Mouse (Mus musculus) hindbrain, embryonic 10.5 days (tissue): ENCODE results near the gene H60c. TPM values are rescaled to one million over a fixed set of nuclear protein-coding genes. Genes with fewer than 3 reads are reported as not detected.
"Not testable (repeated sequence)": the region's sequence is repeated elsewhere in the genome, so short reads cannot be mapped to it uniquely, and the experiment has no call there.

Experiments
- DNase-seq: peaks from one replicate; pipeline ENCODE4 v3.0.0-alpha.2; 2017; ENCODE audit warnings: low spot score
- H3K27ac ChIP-seq: fragments of 300-500 bp; sonication (generic); 2 replicates; pipeline ENCODE4 v1.5.1; 2016; ENCODE audit warnings: mild to moderate bottlenecking, moderate library complexity
- H3K27me3 ChIP-seq: fragments of 300-500 bp; sonication (generic); 2 replicates; pipeline ENCODE4 v1.6.1; 2016; ENCODE audit warnings: mild to moderate bottlenecking; ENCODE audit not compliant: poor library complexity, insufficient read depth, severe bottlenecking
- H3K36me3 ChIP-seq: fragments of 300-500 bp; sonication (generic); 2 replicates; pipeline ENCODE4 v1.6.1; 2016; ENCODE audit warnings: mild to moderate bottlenecking, moderate library complexity
- H3K4me1 ChIP-seq: fragments of 300-500 bp; sonication (generic); replicated peaks from 2 replicates; pipeline ENCODE4 v1.6.1; 2016; ENCODE audit warnings: mild to moderate bottlenecking
- H3K4me3 ChIP-seq: fragments of 300-500 bp; sonication (generic); 2 replicates; pipeline ENCODE4 v1.5.1; 2016; ENCODE audit warnings: mild to moderate bottlenecking, moderate library complexity
- H3K9me3 ChIP-seq: fragments of 300-500 bp; sonication (generic); 2 replicates; pipeline ENCODE4 v1.6.1; 2016; ENCODE audit warnings: mild to moderate bottlenecking, moderate library complexity
- WGBS: fragments of 180-500 bp; shearing (Covaris S2); methylation state at CpG from one replicate; pipeline ENCODE4 v1.1.7; 2016; 5-methylcytosine and 5-hydroxymethylcytosine counted together
- polyA plus RNA-seq: library from polyadenylated mRNA; unstranded; fragments of >200 nt; fragmentation: Nextera tagmentation; extraction: Ambion mirVana; gene quantifications from 2 replicates; pipeline ENCODE4 v1.2.1, GENCODE M21; 2016

H60c gene
- not detected in 2 replicates for polyA plus RNA-seq

- H3K27me3 ChIP-seq, result no peaks in the 10 kb centered on the region
- peaks cover 12% of the 10 kb centered on the region for H3K9me3 ChIP-seq
- H3K27ac ChIP-seq, result no peak within 1 kb of the TSS
- no peak within 1 kb of the TSS for H3K4me3 ChIP-seq
- H3K36me3 ChIP-seq, result no peaks in the 10 kb centered on the region
- WGBS, result 74% methylated on average over 8 of the region's 8 CpGs
- no peaks in the 10 kb centered on the region for H3K4me1 ChIP-seq
- DNase-seq, result no peak
Observed at GRCm38 (mm10) chr10:3267671-3268070, at the start of gene H60c. Gene H60c (minus strand): TSS chr10:3267771.

DNA sequence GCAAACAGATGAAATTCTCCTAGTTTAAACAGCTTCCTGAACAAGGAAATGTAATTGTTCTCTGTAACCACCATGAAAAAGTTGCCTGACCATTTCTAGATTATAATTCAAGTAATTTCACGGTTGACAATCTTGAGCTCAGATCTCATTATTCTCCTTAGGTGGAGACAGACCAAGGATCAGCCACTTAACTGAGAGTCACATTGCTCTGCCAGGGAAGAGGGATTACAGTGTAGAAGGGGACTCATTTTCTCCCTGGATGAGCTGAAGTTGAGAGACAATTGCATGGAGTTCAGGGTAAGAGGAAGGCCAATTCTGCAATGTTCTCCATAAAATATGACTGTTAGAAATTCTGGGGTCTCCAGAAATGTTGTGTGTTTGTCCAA, 41.2 kb upstream of the H60c start:
- no peaks in the 10 kb centered on the region for H3K36me3 ChIP-seq
- H3K9me3 ChIP-seq, result peaks cover 27% of the 10 kb centered on the region; the same call in 1 of the 2 replicates
- H3K4me1 ChIP-seq, result no peaks in the 10 kb centered on the region
- no peak overlapping the region for H3K27ac ChIP-seq
- no peak for DNase-seq
- WGBS, result 78% methylated on average over 1 of the region's 1 CpGs
- H3K4me3 ChIP-seq, result no peak overlapping the region
- H3K27me3 ChIP-seq, result no peaks in the 10 kb centered on the region

DNA sequence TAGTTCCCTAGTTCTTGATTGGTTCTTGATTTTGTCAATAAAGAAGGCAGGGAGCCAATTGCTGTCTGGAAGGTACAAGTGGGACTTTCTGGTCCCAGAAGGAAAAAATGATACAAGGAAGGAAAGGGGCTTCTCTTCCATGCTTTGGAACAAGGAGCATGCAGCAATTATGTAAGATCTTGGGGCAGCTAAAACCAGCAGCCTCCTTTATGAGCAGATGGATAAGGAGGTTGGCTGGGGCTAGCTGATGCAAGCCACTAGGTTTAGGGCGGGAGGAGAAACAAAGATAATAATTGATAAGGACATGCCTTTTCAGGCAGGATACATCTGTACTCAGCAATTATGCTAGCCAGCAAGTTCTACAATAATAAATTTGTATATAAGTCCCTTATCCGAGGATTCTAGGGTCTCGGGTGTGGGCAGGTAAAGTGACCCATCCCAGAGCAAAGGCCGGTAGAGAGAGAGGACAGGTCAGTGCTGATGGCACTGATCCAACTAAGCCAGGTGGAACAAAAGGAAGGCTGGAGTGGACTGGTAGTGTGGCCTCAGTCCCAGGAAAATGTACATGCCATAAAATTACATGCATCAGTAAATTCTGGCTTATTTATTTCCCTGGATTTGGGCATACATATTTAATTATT, 40.7 kb upstream of the H60c start:
- 86% methylated on average over 4 of the region's 4 CpGs for WGBS
- Histone ChIP-seq H3K4me3 (no peak overlapping the region), H3K9me3 (peaks cover 28% of the 10 kb centered on the region; the same call in 1 of the 2 replicates), H3K4me1 (no peaks in the 10 kb centered on the region), H3K27ac (no peak overlapping the region), H3K27me3 (no peaks in the 10 kb centered on the region), H3K36me3 (no peaks in the 10 kb centered on the region)
- DNase-seq, result no peak

DNA sequence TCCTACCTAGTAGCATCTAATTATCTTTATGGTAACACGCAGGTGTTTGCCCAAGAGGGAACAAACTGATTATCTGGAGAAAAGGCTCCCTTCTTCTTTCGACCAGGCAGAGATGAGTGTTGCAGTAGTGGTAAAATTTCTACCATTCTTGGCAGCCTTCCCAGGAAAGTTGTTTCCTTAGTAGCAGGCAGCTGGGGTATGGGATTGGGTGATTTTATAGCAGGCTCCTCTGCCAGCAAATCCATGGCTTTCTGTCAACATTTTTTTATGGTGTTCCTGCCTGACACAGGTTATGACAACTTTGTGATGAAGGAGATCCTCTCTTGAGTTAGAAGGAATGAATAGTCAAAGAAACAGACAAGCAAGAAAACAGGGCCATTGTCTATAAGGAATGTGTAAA, 40.2 kb upstream of the H60c start:
- no peak for DNase-seq
- H3K27ac ChIP-seq, result no peak overlapping the region
- no peaks in the 10 kb centered on the region for H3K4me1 ChIP-seq
- H3K36me3 ChIP-seq, result no peaks in the 10 kb centered on the region
- no peaks in the 10 kb centered on the region for H3K27me3 ChIP-seq
- H3K9me3 ChIP-seq, result peaks cover 26% of the 10 kb centered on the region; the same call in 1 of the 2 replicates
- WGBS, result 82% methylated on average over 2 of the region's 2 CpGs
- no peak overlapping the region for H3K4me3 ChIP-seq

GRCm38 (mm10) chr10:3293969-3294368, 26.4 kb upstream of the H60c start:
- Histone ChIP-seq H3K4me3 (no peak overlapping the region), H3K27me3 (no peaks in the 10 kb centered on the region), H3K36me3 (no peaks in the 10 kb centered on the region), H3K27ac (no peak overlapping the region), H3K9me3 (peaks cover 14% of the 10 kb centered on the region), H3K4me1 (no peaks in the 10 kb centered on the region)
- DNase-seq, result no peak
- 61% methylated on average over 2 of the region's 2 CpGs for WGBS

- no peaks in the 10 kb centered on the region for H3K36me3 ChIP-seq
- H3K27me3 ChIP-seq, result no peaks in the 10 kb centered on the region
- no peak overlapping the region for H3K27ac ChIP-seq
- H3K4me1 ChIP-seq, result no peaks in the 10 kb centered on the region
- H3K4me3 ChIP-seq, result no peak overlapping the region
- 88% methylated on average over 2 of the region's 2 CpGs for WGBS
- no peak for DNase-seq
- H3K9me3 ChIP-seq, result peaks cover 6% of the 10 kb centered on the region
Observed at GRCm38 (mm10) chr10:3281047-3281446, 13.5 kb upstream of the H60c start.

- H3K4me3 ChIP-seq, result no peak overlapping the region
- H3K36me3 ChIP-seq, result no peaks in the 10 kb centered on the region
- H3K4me1 ChIP-seq, result no peaks in the 10 kb centered on the region
- no peak for DNase-seq
- peaks cover 8% of the 10 kb centered on the region; the same call in 1 of the 2 replicates for H3K9me3 ChIP-seq
- H3K27me3 ChIP-seq, result no peaks in the 10 kb centered on the region
- H3K27ac ChIP-seq, result no peak overlapping the region
- 83% methylated on average over 3 of the region's 3 CpGs for WGBS
Observed at GRCm38 (mm10) chr10:3274065-3274464, 6.5 kb upstream of the H60c start.

DNA sequence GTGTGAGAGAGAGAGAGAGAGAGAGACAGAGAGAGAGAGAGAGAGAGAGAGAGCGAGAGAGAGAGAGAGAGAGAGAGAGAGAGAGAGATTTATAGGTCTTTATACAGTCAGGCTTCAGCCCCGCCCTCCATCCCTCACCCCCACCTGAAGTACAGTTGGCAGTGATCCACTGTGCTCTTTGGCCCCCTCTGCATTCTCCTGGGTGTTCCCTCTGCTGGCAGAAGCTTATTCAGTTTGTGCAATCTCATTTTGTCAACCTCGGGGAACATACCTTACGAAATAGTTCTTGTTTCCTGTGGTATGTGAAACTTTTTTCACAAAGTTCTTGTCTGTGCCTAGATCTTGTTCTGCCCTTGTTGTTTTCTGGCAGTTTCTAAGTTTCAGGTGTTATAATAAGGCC, 3.5 kb upstream of the H60c start:
- Histone ChIP-seq H3K4me1 (no peaks in the 10 kb centered on the region), H3K4me3 (no peak overlapping the region), H3K27ac (no peak overlapping the region), H3K27me3 (no peaks in the 10 kb centered on the region), H3K36me3 (no peaks in the 10 kb centered on the region), H3K9me3 (peaks cover 20% of the 10 kb centered on the region; the same call in 1 of the 2 replicates)
- 82% methylated on average over 3 of the region's 4 CpGs for WGBS
- no peak for DNase-seq

- no peaks in the 10 kb centered on the region for H3K27me3 ChIP-seq
- no peak for DNase-seq
- peaks cover 17% of the 10 kb centered on the region for H3K9me3 ChIP-seq
- H3K4me1 ChIP-seq, result no peaks in the 10 kb centered on the region
- 70% methylated on average over 2 of the region's 2 CpGs for WGBS
- no peak overlapping the region for H3K27ac ChIP-seq
- no peak overlapping the region for H3K4me3 ChIP-seq
- H3K36me3 ChIP-seq, result no peaks in the 10 kb centered on the region
Observed at GRCm38 (mm10) chr10:3266729-3267128, 842 bp downstream of the H60c start.

DNA sequence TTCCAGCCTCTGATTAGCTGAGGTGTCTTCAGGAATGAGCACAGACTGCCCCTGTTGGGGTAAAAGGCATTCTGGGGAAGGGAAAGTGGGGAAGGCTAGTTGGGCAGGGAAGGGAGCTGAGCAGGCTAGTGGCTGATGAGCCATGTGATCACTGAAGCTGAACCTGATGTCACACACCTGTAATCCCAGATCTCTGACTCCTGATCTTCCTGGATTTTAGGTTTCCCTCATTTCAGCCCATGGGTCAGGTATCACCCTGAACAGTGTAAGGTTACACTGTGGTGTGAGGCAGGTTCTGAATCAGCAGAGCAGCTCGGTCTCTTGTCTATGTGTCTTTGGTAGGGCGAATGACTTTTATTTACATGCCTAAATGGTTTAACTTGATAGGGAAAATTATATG, 4.8 kb downstream of the H60c start:
- Histone ChIP-seq H3K36me3 (no peaks in the 10 kb centered on the region), H3K27me3 (no peaks in the 10 kb centered on the region), H3K4me3 (no peak overlapping the region), H3K4me1 (no peaks in the 10 kb centered on the region), H3K27ac (no peak overlapping the region), H3K9me3 (peaks cover 34% of the 10 kb centered on the region)
- no peak for DNase-seq
- WGBS, result 87% methylated on average over 2 of the region's 2 CpGs

DNA sequence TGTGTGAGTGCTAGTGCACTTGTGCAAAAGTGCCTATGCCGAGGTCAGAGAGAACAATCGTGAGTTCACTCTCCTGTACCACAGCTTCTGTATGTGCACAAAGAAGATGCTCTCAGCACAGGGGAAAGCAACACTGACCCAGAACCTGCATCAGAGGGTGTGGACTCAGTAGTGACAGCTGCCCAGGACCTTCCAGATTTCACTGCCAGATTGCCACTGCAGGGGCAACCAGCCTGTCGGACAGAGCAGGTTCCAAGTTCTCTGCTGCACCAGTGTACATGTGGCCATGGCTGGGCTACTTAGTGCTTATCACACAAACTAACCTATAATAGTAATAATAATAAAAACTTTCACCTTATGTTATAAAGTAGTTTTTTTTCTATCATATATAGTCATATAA, 10.2 kb downstream of the H60c start:
- 92% methylated on average over 3 of the region's 3 CpGs for WGBS
- H3K9me3 ChIP-seq, result peaks cover 30% of the 10 kb centered on the region
- H3K4me1 ChIP-seq, result no peaks in the 10 kb centered on the region
- H3K4me3 ChIP-seq, result no peak overlapping the region
- no peaks in the 10 kb centered on the region for H3K36me3 ChIP-seq
- H3K27ac ChIP-seq, result no peak overlapping the region
- DNase-seq, result no peak
- H3K27me3 ChIP-seq, result no peaks in the 10 kb centered on the region

GRCm38 (mm10) chr10:3238436-3238835, 29.1 kb downstream of the H60c start:
- not testable (repeated sequence) for H3K27ac ChIP-seq, DNase-seq, H3K27me3 ChIP-seq, H3K4me3 ChIP-seq, H3K36me3 ChIP-seq, H3K4me1 ChIP-seq
- WGBS, result 81% methylated on average over 5 of the region's 5 CpGs
- H3K9me3 ChIP-seq, result peaks cover 19% of the 10 kb centered on the region

DNA sequence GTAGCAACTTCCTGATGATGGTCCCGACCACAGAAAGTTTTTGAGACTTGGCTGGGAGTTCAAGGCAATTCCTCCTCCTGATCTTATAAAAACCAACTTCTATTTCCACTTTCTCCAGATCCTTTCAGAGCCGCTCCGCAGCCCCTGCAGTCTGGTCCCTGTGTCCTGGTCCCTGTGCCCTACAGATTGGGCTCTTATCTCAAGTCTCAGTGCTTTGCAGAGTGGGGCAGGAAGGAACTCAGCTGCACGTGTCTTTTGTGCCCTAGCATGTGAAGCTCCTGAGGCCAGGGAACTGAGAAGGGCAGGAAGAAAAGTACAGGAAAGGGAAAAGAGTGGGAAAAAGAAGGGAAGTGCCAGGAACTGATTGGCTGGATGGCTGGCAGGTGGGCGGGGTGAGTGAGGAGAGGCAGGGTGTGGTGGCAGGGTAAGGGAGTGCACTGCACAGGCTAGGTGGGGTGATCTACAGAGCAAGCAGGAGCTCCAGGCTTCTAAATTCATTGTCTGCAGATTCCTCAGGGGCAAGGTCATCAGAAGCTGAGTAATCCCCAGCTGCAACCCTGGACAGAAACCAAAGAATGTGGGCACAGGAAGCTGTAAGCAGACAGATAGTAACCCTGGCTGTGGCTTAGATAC, 30.8 kb downstream of the H60c start:
- H3K4me3 ChIP-seq, result no peak overlapping the region
- no peaks in the 10 kb centered on the region for H3K27me3 ChIP-seq
- H3K36me3 ChIP-seq, result no peaks in the 10 kb centered on the region
- no peak overlapping the region for H3K27ac ChIP-seq
- H3K4me1 ChIP-seq, result no peaks in the 10 kb centered on the region
- H3K9me3 ChIP-seq, result peaks cover 21% of the 10 kb centered on the region
- WGBS, result 66% methylated on average over 5 of the region's 5 CpGs
- no peak for DNase-seq
